Comparison of ENCODE assay signal across 18 mouse cellular contexts in genomic region chr14:54855726-54856125, GRCm38 (mm10). TPM values are rescaled to one million over a fixed set of nuclear protein-coding genes. Genes with fewer than 3 reads are reported as not detected.
DNase-seq lines count a peak whose midpoint lies in the region; ATAC-seq and TF ChIP-seq lines count a peak whose summit lies in the region.
"Had no signal": no experiment of that assay in that cellular context is flagged by ENCODE, and none has a peak within 500 bp of the region (broad histone marks: within the 10 kb centered on the region; RNA-seq: fewer than 3 reads in every experiment).

No protein-coding gene starts in this region.

- no peak overlapping the region for H3K27ac ChIP-seq in liver, adult 2 months (replicated peaks; ENCODE audit: insufficient read depth, low read depth, low read length)
- H3K27ac ChIP-seq in liver, embryonic 12.5 days, result no peak overlapping the region

- H3K27me3 ChIP-seq in liver, adult 2 months (ENCODE audit: control insufficient read depth, insufficient read depth, low read length), result no peaks in the 10 kb centered on the region
- H3K27me3 ChIP-seq in liver, embryonic 12.5 days (replicated peaks), result no peaks in the 10 kb centered on the region
- H3K27me3 ChIP-seq: CH12.LX, Patski had no signal

- DNase-seq in liver, adult 2 months (ENCODE audit: extremely low read depth, low read depth, low spot score), result peak; percentile 52
- DNase-seq: adrenal gland, adult 2 months; adrenal gland, adult 8-10 months; adrenal gland, postnatal 10 days; adrenal gland, postnatal 14 days; adrenal gland, postnatal 25 days; adrenal gland, postnatal 36 days; B cell, adult 2 months; cerebellum, adult 11 months; cerebellum, adult 11-12 months; cerebellum, adult 18-20 months; cerebellum, adult 2 months had no signal

- no peaks in the 10 kb centered on the region for H3K79me2 ChIP-seq in liver, adult 2 months (ENCODE audit: control insufficient read depth, insufficient read depth, low read length)

- no peaks in the 10 kb centered on the region for H3K9me3 ChIP-seq in liver, embryonic 12.5 days (replicated peaks)
- H3K9me3 ChIP-seq: G1E had no signal

- no peak for TF ChIP-seq CTCF in liver, adult 2 months (IDR thresholded peaks at IDR 0.05; ENCODE audit: low read depth, low read length)

- no peak for ATAC-seq in liver, embryonic 12.5 days
- ATAC-seq: activated CD4-positive, CD25-positive, alpha-beta regulatory T cell, adult 4 months; CD4-positive, CD25-positive, alpha-beta regulatory T cell, adult 4 months; Patski had no signal

- no peak overlapping the region for H3K4me3 ChIP-seq in liver, adult 2 months (ENCODE audit: insufficient read depth, low read depth, low read length)
- no peak overlapping the region for H3K4me3 ChIP-seq in liver, embryonic 12.5 days

- no peaks in the 10 kb centered on the region; the same call in 1 of the 2 replicates for H3K4me1 ChIP-seq in liver, adult 2 months (ENCODE audit: control insufficient read depth, insufficient read depth, low read length)
- H3K4me1 ChIP-seq in liver, embryonic 12.5 days, result 0 out of 2 replicates have a peak, but pooled peaks cover 3% of the 10 kb centered on the region

- TF ChIP-seq POLR2A in liver, adult 2 months (IDR thresholded peaks at IDR 0.05; ENCODE audit: extremely low read depth, insufficient read depth, low read length), result no peak

- H3K4me2 ChIP-seq in liver, embryonic 12.5 days, result no peak overlapping the region

- H3K36me3 ChIP-seq in liver, adult 2 months (ENCODE audit: control insufficient read depth, insufficient read depth, low read length), result no peaks in the 10 kb centered on the region
- H3K36me3 ChIP-seq in liver, embryonic 12.5 days, result peaks cover 8% of the 10 kb centered on the region; the same call in 1 of the 2 replicates

- 28% methylated on average over 3 of the region's 3 CpGs for WGBS in liver, adult 2 months
- WGBS in liver, embryonic 12.5 days (ENCODE audit: insufficient replicate concordance), result 82% methylated on average over 3 of the region's 3 CpGs

- H3K9ac ChIP-seq in liver, adult 2 months (ENCODE audit: low read depth, low read length), result no peak overlapping the region
- no peak overlapping the region for H3K9ac ChIP-seq in liver, embryonic 12.5 days

RNA-seq across cellular contexts. Expression of gene Homez, which starts 15.0 kb away (rescaled TPM):
- total RNA-seq in liver, adult 2 months (2014; rRNA removed), result 1.9 and 2.5 TPM in 2 replicates
- 2.1 and 3.3 TPM in 2 replicates for polyA plus RNA-seq in liver, adult 2 months (2012; rRNA removed)
- polyA plus RNA-seq in liver, embryonic 12.5 days (2016; fragmentation: Nextera tagmentation; extraction: Ambion mirVana), result 4.0 and 4.1 TPM in 2 replicates

RNA-seq across cellular contexts. Expression of gene Ppp1r3e, which starts 21.6 kb away (rescaled TPM):
- 4.9 and 6.4 TPM in 2 replicates for total RNA-seq in liver, adult 2 months (2014; rRNA removed)
- 7.5 and 8.7 TPM in 2 replicates for polyA plus RNA-seq in liver, adult 2 months (2012; rRNA removed)
- 0.80 and 0.83 TPM in 2 replicates for polyA plus RNA-seq in liver, embryonic 12.5 days (2016; fragmentation: Nextera tagmentation; extraction: Ambion mirVana)

RNA-seq across cellular contexts. Expression of gene Bcl2l2, which starts 27.5 kb away (rescaled TPM):
- 14.1 and 17.2 TPM in 2 replicates for total RNA-seq in liver, adult 2 months (2014; rRNA removed)
- 17.3 and 19.5 TPM in 2 replicates for polyA plus RNA-seq in liver, adult 2 months (2012; rRNA removed)
- polyA plus RNA-seq in liver, embryonic 12.5 days (2016; fragmentation: Nextera tagmentation; extraction: Ambion mirVana), result 0.83 and 1.2 TPM in 2 replicates

RNA-seq across cellular contexts. Expression of gene Gm20521, which starts 27.5 kb away (rescaled TPM):
- total RNA-seq in liver, adult 2 months (2014; rRNA removed), result 0.13 TPM in 1 of 2 replicates, not detected in the other
- polyA plus RNA-seq in liver, adult 2 months (2012; rRNA removed), result 7.9 TPM in 1 of 2 replicates, not detected in the other
- 0.14 TPM in 1 of 2 replicates, not detected in the other for polyA plus RNA-seq in liver, embryonic 12.5 days (2016; fragmentation: Nextera tagmentation; extraction: Ambion mirVana)
- total RNA-seq: CH12.LX had no signal
- polyA plus RNA-seq: activated CD4-positive, CD25-positive, alpha-beta regulatory T cell, adult 4 months; CD4-positive, CD25-positive, alpha-beta regulatory T cell, adult 4 months had no signal

RNA-seq across cellular contexts. Expression of gene Pabpn1, which starts 36.6 kb away (rescaled TPM):
- 29.7 and 37.8 TPM in 2 replicates for total RNA-seq in liver, adult 2 months (2014; rRNA removed)
- polyA plus RNA-seq in liver, adult 2 months (2012; rRNA removed), result 65.4 and 89.4 TPM in 2 replicates
- 97.0 and 97.9 TPM in 2 replicates for polyA plus RNA-seq in liver, embryonic 12.5 days (2016; fragmentation: Nextera tagmentation; extraction: Ambion mirVana)
